Mouse (Mus musculus): ENCODE measurements around the gene Igll1. TPM values are rescaled to one million over a fixed set of nuclear protein-coding genes. Genes with fewer than 3 reads are reported as not detected.

Gene Igll1
- total RNA-seq, 1 experiment, result 1.5 TPM

- TF ChIP-seq MAFK (IDR thresholded peaks at IDR 0.05; ENCODE audit: insufficient read depth, low read depth, low read length) (no peak), HCFC1 (IDR thresholded peaks at IDR 0.05; ENCODE audit: borderline replicate concordance, insufficient read depth, low read length) (no peak), ZC3H11A (IDR thresholded peaks at IDR 0.05; ENCODE audit: borderline replicate concordance, low read depth, low read length) (no peak), CHD2 (IDR thresholded peaks at IDR 0.05; ENCODE audit: low read depth, low read length) (no peak), ZNF384 (IDR thresholded peaks at IDR 0.05; ENCODE audit: low read depth, low read length) (no peak)
- no peak for DNase-seq (ENCODE audit: low read depth, low spot score)
- H3K36me3 ChIP-seq (ENCODE audit: control insufficient read depth, insufficient read depth, low read length, poor library complexity, severe bottlenecking), result no peaks in the 10 kb centered on the region
- in situ Hi-C loops (cut with MboI; ENCODE audit: low sequenced_read_pairs in 2 of 2, unreplicated experiment in 2 of 2), result no loop called here
- H3K9me3 ChIP-seq (ENCODE audit: control insufficient read depth, insufficient read depth, low read depth, low read length), result no peaks in the 10 kb centered on the region
- H3K4me3 ChIP-seq (ENCODE audit: insufficient read depth in 1 of 2, low read depth in 1 of 2, low read length in 2 of 2, poor library complexity in 1 of 2, severe bottlenecking in 1 of 2), result no peak overlapping the region
- peaks cover 0 to 5% of the 10 kb centered on the region in 2 experiments; a peak in 2 of 4 replicates for H3K4me1 ChIP-seq (ENCODE audit: control insufficient read depth in 2 of 2, insufficient read depth in 2 of 2, low read length in 2 of 2, poor library complexity in 1 of 2)
- no peak overlapping the region for H3K9ac ChIP-seq (ENCODE audit: insufficient read depth, low read depth, low read length, poor library complexity, severe bottlenecking)
- no peak overlapping the region for H3K27ac ChIP-seq (ENCODE audit: insufficient read depth, low read depth, low read length, poor library complexity, severe bottlenecking)
Observed at GRCm38 (mm10) chr16:16852411-16852810, 11.4 kb downstream of the Igll1 start.

- TF ChIP-seq ZNF384 (IDR thresholded peaks at IDR 0.05; ENCODE audit: low read depth, low read length) (no peak), ZC3H11A (IDR thresholded peaks at IDR 0.05; ENCODE audit: borderline replicate concordance, low read depth, low read length) (no peak), HCFC1 (IDR thresholded peaks at IDR 0.05; ENCODE audit: borderline replicate concordance, insufficient read depth, low read length) (no peak), MAFK (IDR thresholded peaks at IDR 0.05; ENCODE audit: insufficient read depth, low read depth, low read length) (no peak), CHD2 (IDR thresholded peaks at IDR 0.05; ENCODE audit: low read depth, low read length) (no peak)
- Histone ChIP-seq H3K9ac (ENCODE audit: insufficient read depth, low read depth, low read length, poor library complexity, severe bottlenecking) (no peak overlapping the region), H3K4me3 (ENCODE audit: insufficient read depth in 1 of 2, low read depth in 1 of 2, low read length in 2 of 2, poor library complexity in 1 of 2, severe bottlenecking in 1 of 2) (no peak overlapping the region), H3K27ac (ENCODE audit: insufficient read depth, low read depth, low read length, poor library complexity, severe bottlenecking) (no peak overlapping the region), H3K9me3 (ENCODE audit: control insufficient read depth, insufficient read depth, low read depth, low read length) (no peaks in the 10 kb centered on the region), H3K4me1 (ENCODE audit: control insufficient read depth in 2 of 2, insufficient read depth in 2 of 2, low read length in 2 of 2, poor library complexity in 1 of 2) (no peaks in the 10 kb centered on the region), H3K36me3 (ENCODE audit: control insufficient read depth, insufficient read depth, low read length, poor library complexity, severe bottlenecking) (no peaks in the 10 kb centered on the region)
- no peak for DNase-seq (ENCODE audit: low read depth, low spot score)
- in situ Hi-C loops (cut with MboI; ENCODE audit: low sequenced_read_pairs in 2 of 2, unreplicated experiment in 2 of 2), result no loop called here
Observed at GRCm38 (mm10) chr16:16849196-16849595, 14.6 kb downstream of the Igll1 start.

DNA sequence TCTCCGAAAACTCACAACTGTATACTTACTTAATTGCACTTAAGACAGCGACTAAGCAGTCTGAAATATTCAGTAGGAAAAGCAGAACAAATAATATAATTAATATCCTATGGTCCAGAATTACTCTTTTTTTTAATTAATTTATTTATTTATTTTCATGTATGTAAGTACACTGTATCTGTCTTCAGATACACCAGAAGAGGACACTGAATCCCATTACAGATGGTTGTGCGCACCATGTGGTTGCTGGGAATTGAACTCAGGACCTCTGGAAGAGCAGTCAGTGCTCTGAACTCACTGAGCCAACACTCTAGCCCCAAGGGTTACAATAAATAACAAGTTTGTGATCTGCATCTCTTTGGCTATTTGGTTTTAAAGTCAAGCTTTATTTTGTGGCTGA, 34.1 kb downstream of the Igll1 start:
- DNase-seq (ENCODE audit: low read depth, low spot score), result no peak
- in situ Hi-C loops (cut with MboI; ENCODE audit: low sequenced_read_pairs in 2 of 2, unreplicated experiment in 2 of 2), result no loop called here
- Histone ChIP-seq H3K9me3 (ENCODE audit: control insufficient read depth, insufficient read depth, low read depth, low read length) (no peaks in the 10 kb centered on the region), H3K9ac (ENCODE audit: insufficient read depth, low read depth, low read length, poor library complexity, severe bottlenecking) (no peak overlapping the region), H3K27ac (ENCODE audit: insufficient read depth, low read depth, low read length, poor library complexity, severe bottlenecking) (no peak overlapping the region), H3K4me3 (ENCODE audit: insufficient read depth in 1 of 2, low read depth in 1 of 2, low read length in 2 of 2, poor library complexity in 1 of 2, severe bottlenecking in 1 of 2) (no peak overlapping the region), H3K4me1 (ENCODE audit: control insufficient read depth in 2 of 2, insufficient read depth in 2 of 2, low read length in 2 of 2, poor library complexity in 1 of 2) (peaks cover 3 to 7% of the 10 kb centered on the region in 2 experiments; a peak in 3 of 4 replicates), H3K36me3 (ENCODE audit: control insufficient read depth, insufficient read depth, low read length, poor library complexity, severe bottlenecking) (no peaks in the 10 kb centered on the region)
- TF ChIP-seq ZC3H11A (IDR thresholded peaks at IDR 0.05; ENCODE audit: borderline replicate concordance, low read depth, low read length) (no peak), MAFK (IDR thresholded peaks at IDR 0.05; ENCODE audit: insufficient read depth, low read depth, low read length) (no peak), ZNF384 (IDR thresholded peaks at IDR 0.05; ENCODE audit: low read depth, low read length) (no peak), CHD2 (IDR thresholded peaks at IDR 0.05; ENCODE audit: low read depth, low read length) (no peak), HCFC1 (IDR thresholded peaks at IDR 0.05; ENCODE audit: borderline replicate concordance, insufficient read depth, low read length) (no peak)

DNA sequence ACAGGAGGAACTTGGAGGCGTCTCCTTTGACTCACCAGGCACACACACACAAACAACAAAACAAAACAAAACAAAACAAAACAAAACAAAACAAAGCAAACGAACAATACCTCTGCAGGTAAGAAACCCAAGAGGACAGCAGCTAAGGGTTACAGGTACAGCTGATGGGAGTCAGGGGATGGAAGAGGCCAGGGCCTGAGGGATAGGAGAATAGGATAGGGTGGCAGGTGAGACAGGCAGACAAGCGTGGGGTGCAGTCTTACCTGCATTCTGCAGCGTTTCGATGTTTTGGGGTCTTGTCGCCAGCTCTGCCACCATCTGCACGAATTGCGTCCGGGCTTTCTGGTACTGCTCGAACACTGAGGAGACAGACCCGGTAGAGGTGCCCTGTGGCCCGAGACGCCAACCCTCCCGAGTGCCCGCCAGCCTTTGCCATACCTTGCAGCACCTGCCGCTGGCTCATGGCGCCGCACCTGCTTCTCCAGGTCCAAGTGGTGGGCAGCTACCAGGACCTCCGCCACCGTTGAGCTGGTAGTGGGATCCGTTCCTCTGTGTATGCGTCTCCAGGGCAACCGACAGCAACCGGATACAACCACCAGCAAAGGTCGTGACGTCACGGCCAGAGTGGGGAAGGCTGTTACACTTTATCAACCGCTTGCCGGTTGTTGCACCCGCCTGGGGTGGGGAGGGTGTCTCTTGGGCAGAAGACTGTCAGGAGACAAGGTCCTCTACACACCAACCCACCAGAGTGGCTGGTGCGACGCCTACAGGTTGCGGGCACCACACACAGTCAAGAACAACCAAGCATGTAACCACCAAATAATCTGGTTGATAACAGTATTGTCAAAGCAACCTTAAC, 34.8 kb downstream of the Igll1 start, which contains the start of gene Spag6l:
Spag6l (minus strand) TSS at position 700 of the 859 bp plus-strand sequence.
- H3K4me1 ChIP-seq (ENCODE audit: control insufficient read depth in 2 of 2, insufficient read depth in 2 of 2, low read length in 2 of 2, poor library complexity in 1 of 2), result peaks cover 3 to 7% of the 10 kb centered on the region in 2 experiments; a peak in 3 of 4 replicates
- H3K4me3 ChIP-seq (ENCODE audit: insufficient read depth in 1 of 2, low read depth in 1 of 2, low read length in 2 of 2, poor library complexity in 1 of 2, severe bottlenecking in 1 of 2), result peak within 1 kb of the TSS; percentile 58 to 60
- no peaks in the 10 kb centered on the region for H3K9me3 ChIP-seq (ENCODE audit: control insufficient read depth, insufficient read depth, low read depth, low read length)
- H3K27ac ChIP-seq (ENCODE audit: insufficient read depth, low read depth, low read length, poor library complexity, severe bottlenecking), result no peak within 1 kb of the TSS
- no peaks in the 10 kb centered on the region for H3K36me3 ChIP-seq (ENCODE audit: control insufficient read depth, insufficient read depth, low read length, poor library complexity, severe bottlenecking)
- no peak for TF ChIP-seq MAFK (IDR thresholded peaks at IDR 0.05; ENCODE audit: insufficient read depth, low read depth, low read length)
- peak; percentile 33; the same call in 1 of the 2 replicates for TF ChIP-seq ZC3H11A (IDR thresholded peaks at IDR 0.05; ENCODE audit: borderline replicate concordance, low read depth, low read length)
- TF ChIP-seq ZNF384 (IDR thresholded peaks at IDR 0.05; ENCODE audit: low read depth, low read length), result no peak
- no peak for TF ChIP-seq CHD2 (IDR thresholded peaks at IDR 0.05; ENCODE audit: low read depth, low read length)
- TF ChIP-seq HCFC1 (IDR thresholded peaks at IDR 0.05; ENCODE audit: borderline replicate concordance, insufficient read depth, low read length), result no peak
- DNase-seq (ENCODE audit: low read depth, low spot score), result peak; percentile 59
- H3K9ac ChIP-seq (ENCODE audit: insufficient read depth, low read depth, low read length, poor library complexity, severe bottlenecking), result peak within 1 kb of the TSS; percentile 27; the same call in 1 of the 2 replicates
- in situ Hi-C loops (cut with MboI; ENCODE audit: low sequenced_read_pairs in 2 of 2, unreplicated experiment in 2 of 2), result no loop called here
